Mouse (Mus musculus) cerebellum, adult 2 months (tissue): ENCODE measurements around the gene Serf2. TPM values are rescaled to one million over a fixed set of nuclear protein-coding genes. Genes with fewer than 3 reads are reported as not detected.

Experiments
- DNase-seq, 2 experiments: peaks; one replicate each; pipeline ENCODE4 v3.0.0; 2021
- H3K27ac ChIP-seq: fragments of 200-500 bp; 2 replicates; pipeline ENCODE4 v1.5.1; 2012; ENCODE audit warnings: low read length, control low read depth, inconsistent platforms; ENCODE audit not compliant: insufficient read depth
- H3K27me3 ChIP-seq: fragments of 200-500 bp; 2 replicates; pipeline ENCODE4 v1.6.1; 2012; ENCODE audit warnings: inconsistent platforms, mild to moderate bottlenecking, low read length, moderate library complexity; ENCODE audit not compliant: control insufficient read depth, insufficient read depth
- H3K4me1 ChIP-seq: fragments of 200-500 bp; 2 replicates; pipeline ENCODE4 v1.6.1; 2011; ENCODE audit warnings: low read length; ENCODE audit not compliant: control insufficient read depth, insufficient read depth
- H3K4me3 ChIP-seq: fragments of 200-500 bp; replicated peaks from 2 replicates; pipeline ENCODE3; 2011; ENCODE audit warnings: mild to moderate bottlenecking, low read depth, low read length, control low read depth; ENCODE audit not compliant: insufficient read depth
- CTCF ChIP-seq: fragments of 200-500 bp; IDR thresholded peaks from 2 replicates; pipeline ENCODE4 v1.5.1; 2011; ENCODE audit warnings: low read depth, mild to moderate bottlenecking, control low read depth, low read length, moderate library complexity, borderline replicate concordance; ENCODE audit not compliant: insufficient read depth
- POLR2A ChIP-seq: fragments of 200-500 bp; IDR thresholded peaks from 2 replicates; pipeline ENCODE4 v1.6.1; 2011; ENCODE audit warnings: low read length, control low read depth, borderline replicate concordance; ENCODE audit not compliant: insufficient read depth
- WGBS: fragments of 180-500 bp; shearing (Covaris S2); methylation state at CpG from one replicate; pipeline ENCODE4 v1.1.7; 2018; 5-methylcytosine and 5-hydroxymethylcytosine counted together
- polyA plus RNA-seq: library from polyadenylated mRNA; depleted of rRNA; stranded (reverse); fragments of >200 nt; gene quantifications from 2 replicates; pipeline ENCODE4 v1.2.3, GENCODE M21; 2012; rRNA removed

The Serf2 gene
- polyA plus RNA-seq = 282 and 303 TPM in 2 replicates

- 1% methylated on average over 74 of the region's 74 CpGs for WGBS
- H3K27ac ChIP-seq = peak within 1 kb of the TSS; percentile 89
- no peaks in the 10 kb centered on the region for H3K27me3 ChIP-seq
- DNase-seq = peak; percentile 98 to 99
- H3K4me3 ChIP-seq = peak within 1 kb of the TSS; percentile 92
- H3K4me1 ChIP-seq = no peaks in the 10 kb centered on the region
- no peak for TF ChIP-seq CTCF
- peak; percentile 97 for TF ChIP-seq POLR2A
Observed at GRCm38 (mm10) chr2:121448739-121449535, at the start of gene Serf2. Serf2 (plus strand) TSS chr2:121449195.

DNA sequence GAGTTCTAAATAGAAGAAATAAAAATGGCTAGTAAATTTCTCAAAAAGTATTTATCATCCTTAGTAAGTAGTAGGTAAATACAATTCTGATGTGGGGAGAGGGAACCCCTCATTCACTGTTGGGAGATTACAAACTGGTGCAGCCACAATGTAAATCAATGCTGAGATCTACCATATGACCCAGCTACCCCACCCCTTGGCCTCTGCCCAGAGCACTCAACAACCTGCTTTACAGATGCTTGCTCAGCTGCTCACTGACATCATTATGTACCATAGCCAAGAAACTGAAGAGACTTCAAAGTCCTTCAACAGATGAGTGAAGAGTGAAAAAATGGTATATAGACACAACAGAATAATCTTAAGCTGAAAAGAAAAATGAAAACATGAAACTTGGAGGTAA is 45.7 kb upstream of the Serf2 start:
- no peaks in the 10 kb centered on the region for H3K27me3 ChIP-seq
- DNase-seq = no peak
- TF ChIP-seq POLR2A (no peak), CTCF (no peak)
- H3K4me1 ChIP-seq = no peaks in the 10 kb centered on the region
- no peak overlapping the region for H3K27ac ChIP-seq
- no peak overlapping the region for H3K4me3 ChIP-seq

DNA sequence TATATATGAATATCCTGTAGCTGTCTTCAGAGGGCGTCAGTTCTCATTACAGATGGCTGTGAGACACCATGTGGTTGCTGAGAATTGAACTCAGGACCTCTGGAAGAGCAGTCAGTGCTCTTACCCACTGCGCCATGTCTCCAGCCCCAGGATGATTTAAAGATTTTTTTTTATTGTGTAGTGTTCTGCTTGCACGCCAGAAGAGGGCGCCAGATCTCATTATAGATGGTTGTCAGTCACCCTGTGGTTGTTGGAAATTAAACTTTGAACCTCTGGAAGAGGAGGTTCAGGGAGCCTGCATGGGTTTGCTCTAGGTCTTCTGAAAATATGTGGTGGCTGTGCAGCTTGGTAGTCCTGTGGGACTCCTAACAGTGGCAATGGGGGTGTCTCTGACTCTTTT is 40.8 kb upstream of the Serf2 start:
- peaks cover 4% of the 10 kb centered on the region; the same call in 1 of the 2 replicates for H3K4me1 ChIP-seq
- DNase-seq = peak; percentile 30 to 32
- no peak overlapping the region for H3K27ac ChIP-seq
- WGBS = 39% methylated on average over 4 of the region's 4 CpGs
- no peaks in the 10 kb centered on the region for H3K27me3 ChIP-seq
- no peak overlapping the region for H3K4me3 ChIP-seq
- TF ChIP-seq POLR2A = no peak
- TF ChIP-seq CTCF = peak; percentile 21; the same call in 1 of the 2 replicates

- DNase-seq = peak in 1 of 2 experiments; percentile 18
- Histone ChIP-seq H3K4me3 (peak overlapping the region; percentile 94), H3K27ac (peak overlapping the region; percentile 97), H3K27me3 (no peaks in the 10 kb centered on the region), H3K4me1 (peaks cover 4% of the 10 kb centered on the region; the same call in 1 of the 2 replicates)
- TF ChIP-seq CTCF = no peak
- no peak for TF ChIP-seq POLR2A
- 1% methylated on average over 4 of the region's 4 CpGs for WGBS
Observed at GRCm38 (mm10) chr2:121412843-121413386, 36.1 kb upstream of the Serf2 start.

DNA sequence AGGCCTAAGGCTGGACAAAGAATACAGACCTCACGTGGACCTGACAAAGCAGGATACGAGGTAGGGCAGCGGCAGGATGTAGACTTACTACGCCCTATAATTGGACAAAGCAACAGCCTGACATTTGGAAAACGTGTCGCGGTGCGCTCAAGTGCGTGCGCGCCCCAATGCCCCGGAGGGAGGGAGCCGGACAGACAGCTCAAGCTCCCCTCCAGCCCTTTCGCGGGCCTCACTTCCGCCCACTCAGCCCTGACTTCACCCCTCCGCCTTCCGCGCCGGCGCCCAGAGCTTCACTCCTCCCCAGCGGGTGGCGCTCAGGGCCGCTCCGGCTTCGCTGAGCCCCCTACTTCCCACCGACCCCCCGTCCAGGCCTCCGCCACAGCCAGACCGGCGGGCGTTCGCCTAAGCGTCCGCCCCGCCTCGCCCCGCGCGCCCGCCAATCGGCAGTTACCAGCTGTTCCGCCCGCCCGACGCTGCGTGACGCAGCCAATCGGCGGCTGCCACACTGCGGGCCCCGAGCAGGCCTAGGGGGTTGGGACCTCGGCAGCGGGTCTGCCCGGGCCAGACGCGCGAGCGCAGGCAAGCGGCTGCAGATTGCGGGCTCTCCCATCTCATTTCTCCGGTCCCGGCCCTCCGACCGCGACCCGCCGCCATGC is 35.5 kb upstream of the Serf2 start, which contains the start of the genes Pdia3 and Catsper2:
Pdia3 (plus strand) TSS at position 389 of the 656 bp plus-strand sequence.
Catsper2 (minus strand) TSS at position 406 of the 656 bp plus-strand sequence.
- Histone ChIP-seq H3K27me3 (no peaks in the 10 kb centered on the region), H3K4me3 (peak within 1 kb of the TSS; percentile 94), H3K27ac (peak within 1 kb of the TSS; percentile 97), H3K4me1 (peaks cover 4% of the 10 kb centered on the region; the same call in 1 of the 2 replicates)
- TF ChIP-seq CTCF (no peak), POLR2A (peak; percentile 68)
- DNase-seq = peak; percentile 97 to 98
- WGBS = under 1% methylated on average over 67 of the region's 68 CpGs

DNA sequence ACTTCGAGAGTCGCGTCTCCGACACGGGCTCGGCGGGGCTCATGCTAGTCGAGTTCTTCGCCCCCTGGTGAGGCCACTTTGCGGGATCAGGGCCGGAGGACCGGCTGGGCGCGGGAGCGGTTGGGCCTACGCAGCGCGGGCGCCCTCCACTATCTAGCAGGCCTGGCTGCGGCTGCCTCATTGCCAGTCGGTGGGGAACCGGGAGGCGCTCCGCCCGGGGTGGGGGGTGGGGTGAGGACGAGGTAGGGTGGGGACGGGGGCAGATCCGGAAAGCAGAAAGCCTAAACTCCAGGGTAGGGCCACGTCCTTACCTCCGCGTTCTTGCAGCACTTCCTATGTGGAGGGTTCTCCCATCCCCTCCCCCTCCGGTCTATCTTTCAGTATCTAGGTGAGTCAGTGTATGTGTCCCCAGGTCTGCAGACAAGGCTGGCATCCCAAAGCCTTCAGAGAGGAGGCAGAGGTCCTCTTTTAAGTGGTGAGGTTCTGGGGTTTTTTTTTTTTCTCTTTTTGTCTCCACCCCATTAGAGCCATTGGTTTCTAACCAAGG is 34.8 kb upstream of the Serf2 start:
- Histone ChIP-seq H3K4me3 (peak overlapping the region; percentile 94), H3K27me3 (no peaks in the 10 kb centered on the region), H3K4me1 (peaks cover 4% of the 10 kb centered on the region; the same call in 1 of the 2 replicates), H3K27ac (peak overlapping the region; percentile 91)
- WGBS = 2% methylated on average over 31 of the region's 32 CpGs
- TF ChIP-seq POLR2A = no peak
- no peak for TF ChIP-seq CTCF
- peak in 1 of 2 experiments; percentile 58 for DNase-seq

- H3K27me3 ChIP-seq = no peaks in the 10 kb centered on the region
- no peak for DNase-seq
- TF ChIP-seq POLR2A (no peak), CTCF (no peak)
- peak overlapping the region; percentile 10 for H3K4me3 ChIP-seq
- peaks cover 4% of the 10 kb centered on the region; the same call in 1 of the 2 replicates for H3K4me1 ChIP-seq
- H3K27ac ChIP-seq = no peak overlapping the region
- WGBS = 45% methylated on average over 3 of the region's 3 CpGs
Observed at GRCm38 (mm10) chr2:121415103-121415502, 33.9 kb upstream of the Serf2 start.
